Mouse (Mus musculus): ENCODE results near the gene Faim2. TPM values are rescaled to one million over a fixed set of nuclear protein-coding genes. Genes with fewer than 3 reads are reported as not detected.

Gene Faim2
- polyA plus RNA-seq (2014; fragmentation: Illumina TruSeq; extraction: RNeasy Lipid Tissue Mini Kit (QIAGEN cat#74804); ENCODE audit: low read depth, low replicate concordance), result 2.4 TPM

DNA sequence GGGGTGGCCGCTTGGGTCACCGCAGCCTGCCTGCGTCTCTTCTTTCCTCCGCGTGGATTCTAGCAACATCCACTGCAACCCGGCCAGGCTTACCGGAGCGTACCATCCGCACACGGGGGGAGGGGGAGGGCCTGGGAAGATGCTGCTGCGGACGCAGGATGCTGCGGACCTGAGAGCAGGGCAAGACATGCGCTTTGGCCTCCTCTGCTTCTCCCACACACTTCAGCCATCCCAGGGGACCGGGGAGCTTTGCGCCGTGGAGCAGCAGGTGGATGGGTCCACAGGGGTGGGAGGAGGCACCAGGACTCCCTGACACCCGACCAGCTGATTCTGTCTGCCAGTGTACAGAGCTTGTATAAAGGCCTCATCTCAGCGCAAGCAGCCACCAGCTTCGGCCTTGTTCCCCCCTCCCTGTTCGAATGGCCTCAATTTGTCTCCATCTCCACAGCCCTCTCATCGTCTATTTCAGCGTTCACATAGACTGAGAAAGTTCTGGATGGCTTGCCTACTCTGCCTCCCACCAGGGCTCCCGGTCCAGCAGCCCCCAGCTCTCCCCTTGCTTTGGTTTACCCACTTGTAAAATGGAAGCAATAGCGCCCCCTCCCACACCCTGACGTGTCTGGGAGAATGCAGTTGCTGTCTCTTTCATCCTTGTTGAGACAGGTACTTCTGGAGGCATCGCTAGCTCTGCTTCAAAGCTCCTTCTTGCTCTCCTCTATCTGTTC is at the start of gene Faim2:
Gene Faim2 (minus strand): TSS at position 537 of the 725 bp plus-strand sequence.

GRCm38 (mm10) chr15:99474576-99474926 is 53.4 kb downstream of the Faim2 start, which contains the start of gene Bcdin3d:
Gene Bcdin3d, minus strand, starts transcription at chr15:99474730.

GRCm38 (mm10) chr15:99457606-99458401 is 70.2 kb downstream of the Faim2 start, which contains the start of gene Nckap5l:
Gene Nckap5l, minus strand, starts transcription at chr15:99457748.

Other genes starting within 250 kb of the Faim2 start
- 5.6 TPM for gene Prpf40b, start 233.1 kb downstream of the Faim2 start, polyA plus RNA-seq (2014; fragmentation: Illumina TruSeq; extraction: RNeasy Lipid Tissue Mini Kit (QIAGEN cat#74804); ENCODE audit: low read depth, low replicate concordance)
- 0.41 TPM for gene Fam186b, start 232.3 kb downstream of the Faim2 start, polyA plus RNA-seq (2014; fragmentation: Illumina TruSeq; extraction: RNeasy Lipid Tissue Mini Kit (QIAGEN cat#74804); ENCODE audit: low read depth, low replicate concordance)
- 3.0 TPM for gene Fmnl3, start 157.7 kb downstream of the Faim2 start, polyA plus RNA-seq (2014; fragmentation: Illumina TruSeq; extraction: RNeasy Lipid Tissue Mini Kit (QIAGEN cat#74804); ENCODE audit: low read depth, low replicate concordance)
- 303 TPM for gene Tmbim6, start 135.3 kb downstream of the Faim2 start, polyA plus RNA-seq (2014; fragmentation: Illumina TruSeq; extraction: RNeasy Lipid Tissue Mini Kit (QIAGEN cat#74804); ENCODE audit: low read depth, low replicate concordance)
- gene Nckap5l, start 70.4 kb downstream of the Faim2 start, polyA plus RNA-seq (2014; fragmentation: Illumina TruSeq; extraction: RNeasy Lipid Tissue Mini Kit (QIAGEN cat#74804); ENCODE audit: low read depth, low replicate concordance), result 0.52 TPM
- gene Bcdin3d, start 53.4 kb downstream of the Faim2 start, polyA plus RNA-seq (2014; fragmentation: Illumina TruSeq; extraction: RNeasy Lipid Tissue Mini Kit (QIAGEN cat#74804); ENCODE audit: low read depth, low replicate concordance), result 0.99 TPM
- gene Aqp2, start 50.9 kb upstream of the Faim2 start, polyA plus RNA-seq (2014; fragmentation: Illumina TruSeq; extraction: RNeasy Lipid Tissue Mini Kit (QIAGEN cat#74804); ENCODE audit: low read depth, low replicate concordance), result not detected
- gene Aqp5, start 62.6 kb upstream of the Faim2 start, polyA plus RNA-seq (2014; fragmentation: Illumina TruSeq; extraction: RNeasy Lipid Tissue Mini Kit (QIAGEN cat#74804); ENCODE audit: low read depth, low replicate concordance), result not detected
- not detected for gene Aqp6, start 73.2 kb upstream of the Faim2 start, polyA plus RNA-seq (2014; fragmentation: Illumina TruSeq; extraction: RNeasy Lipid Tissue Mini Kit (QIAGEN cat#74804); ENCODE audit: low read depth, low replicate concordance)
- 6.4 TPM for gene Racgap1, start 123.5 kb upstream of the Faim2 start, polyA plus RNA-seq (2014; fragmentation: Illumina TruSeq; extraction: RNeasy Lipid Tissue Mini Kit (QIAGEN cat#74804); ENCODE audit: low read depth, low replicate concordance)
- gene Asic1, start 142.2 kb upstream of the Faim2 start, polyA plus RNA-seq (2014; fragmentation: Illumina TruSeq; extraction: RNeasy Lipid Tissue Mini Kit (QIAGEN cat#74804); ENCODE audit: low read depth, low replicate concordance), result 0.29 TPM
- gene Smarcd1, start 174.0 kb upstream of the Faim2 start, polyA plus RNA-seq (2014; fragmentation: Illumina TruSeq; extraction: RNeasy Lipid Tissue Mini Kit (QIAGEN cat#74804); ENCODE audit: low read depth, low replicate concordance), result 10.0 TPM
- gene Gm17349, start 177.3 kb upstream of the Faim2 start, polyA plus RNA-seq (2014; fragmentation: Illumina TruSeq; extraction: RNeasy Lipid Tissue Mini Kit (QIAGEN cat#74804); ENCODE audit: low read depth, low replicate concordance), result not detected
- 18.1 TPM for gene Gpd1, start 189.3 kb upstream of the Faim2 start, polyA plus RNA-seq (2014; fragmentation: Illumina TruSeq; extraction: RNeasy Lipid Tissue Mini Kit (QIAGEN cat#74804); ENCODE audit: low read depth, low replicate concordance)
- 50.7 TPM for gene Cox14, start 197.5 kb upstream of the Faim2 start, polyA plus RNA-seq (2014; fragmentation: Illumina TruSeq; extraction: RNeasy Lipid Tissue Mini Kit (QIAGEN cat#74804); ENCODE audit: low read depth, low replicate concordance)
- gene Cers5, start 244.7 kb upstream of the Faim2 start, polyA plus RNA-seq (2014; fragmentation: Illumina TruSeq; extraction: RNeasy Lipid Tissue Mini Kit (QIAGEN cat#74804); ENCODE audit: low read depth, low replicate concordance), result 77.7 TPM